Mouse (Mus musculus): ENCODE measurements around the gene Agbl4. TPM values are rescaled to one million over a fixed set of nuclear protein-coding genes. Genes with fewer than 3 reads are reported as not detected.

Gene Agbl4
- polyA plus RNA-seq, 1 experiment from 2014 or later: 0.27 TPM

DNA sequence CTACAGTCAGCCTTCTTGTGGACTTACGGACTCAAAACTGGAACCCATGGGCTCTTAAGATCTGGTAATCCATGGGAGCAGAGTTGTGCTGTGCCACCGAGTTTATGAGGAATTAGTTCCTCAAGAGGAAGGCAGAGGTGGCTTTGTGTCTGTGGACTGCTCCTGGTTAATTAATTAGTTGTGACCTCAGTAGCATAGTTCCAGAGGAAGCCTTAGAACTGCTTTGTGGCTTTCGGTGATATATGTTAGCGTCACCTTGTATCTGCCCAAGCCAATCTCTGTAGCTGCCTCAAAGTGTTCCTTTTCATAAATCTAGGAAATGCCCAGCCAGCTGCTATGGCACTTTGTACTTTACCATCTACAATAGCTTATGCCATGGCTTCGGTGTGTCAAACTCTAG, 1020.3 kb downstream of the Agbl4 start:
- H3K9me3 ChIP-seq: no peaks in the 10 kb centered on the region
- no peak overlapping the region for H3K9ac ChIP-seq
- 81% methylated on average over 5 of the region's 5 CpGs for WGBS
- H3K27ac ChIP-seq: no peak overlapping the region
- peaks cover 32% of the 10 kb centered on the region for H3K4me1 ChIP-seq
- H3K27me3 ChIP-seq: no peaks in the 10 kb centered on the region
- H3K4me2 ChIP-seq (replicated peaks): peak overlapping the region; percentile 85
- no peak for ATAC-seq (ENCODE audit: low FRiP score, low read depth)
- peaks cover 31% of the 10 kb centered on the region for H3K36me3 ChIP-seq
- H3K4me3 ChIP-seq: no peak overlapping the region

DNA sequence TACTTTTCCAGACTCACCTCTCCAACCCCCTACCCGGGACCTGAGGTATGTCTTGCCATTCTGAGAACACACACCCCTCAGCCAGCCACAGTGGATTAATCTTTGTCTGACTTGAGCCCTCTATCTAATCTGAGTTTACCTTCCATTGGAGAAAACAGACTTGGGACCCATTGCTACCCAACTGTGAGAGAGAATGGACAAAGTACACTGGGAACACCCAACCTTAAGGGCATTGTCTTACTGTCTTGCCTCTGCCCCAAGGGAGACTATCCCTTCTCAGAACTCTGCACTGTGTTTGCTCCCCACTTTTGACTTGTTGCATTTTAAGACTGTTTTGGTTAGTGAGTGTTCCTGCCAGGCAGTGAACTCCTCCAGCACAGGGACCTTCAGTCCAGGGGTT, 1022.0 kb downstream of the Agbl4 start:
- Histone ChIP-seq H3K4me1 (peaks cover 31% of the 10 kb centered on the region), H3K36me3 (peaks cover 38% of the 10 kb centered on the region), H3K4me3 (no peak overlapping the region), H3K27ac (no peak overlapping the region), H3K9me3 (no peaks in the 10 kb centered on the region), H3K27me3 (no peaks in the 10 kb centered on the region), H3K4me2 (replicated peaks) (no peak overlapping the region), H3K9ac (no peak overlapping the region)
- 83% methylated on average over 1 of the region's 1 CpGs for WGBS
- ATAC-seq (ENCODE audit: low FRiP score, low read depth): no peak

DNA sequence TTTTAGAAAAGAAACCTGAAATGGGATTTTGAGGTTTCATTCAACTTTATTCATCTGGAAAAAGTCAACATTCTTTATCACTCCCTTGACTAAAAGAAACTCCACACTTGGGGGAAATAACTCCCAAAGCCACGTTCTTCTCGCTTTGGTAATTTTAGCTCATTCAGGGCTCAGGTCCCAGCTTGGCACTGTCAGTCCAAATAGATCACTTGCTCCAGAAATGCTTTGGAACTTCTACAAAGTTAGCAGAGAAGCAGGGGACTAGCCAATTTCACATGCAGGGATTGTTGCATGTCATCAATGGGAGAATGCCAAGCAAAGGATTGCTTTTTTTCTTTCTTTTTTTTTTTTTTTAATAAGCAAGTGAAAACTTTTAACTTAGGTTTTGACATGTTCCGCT, 1022.6 kb downstream of the Agbl4 start:
- Histone ChIP-seq H3K4me1 (peaks cover 31% of the 10 kb centered on the region), H3K27ac (no peak overlapping the region), H3K4me3 (no peak overlapping the region), H3K36me3 (peaks cover 43% of the 10 kb centered on the region), H3K27me3 (no peaks in the 10 kb centered on the region), H3K4me2 (replicated peaks) (no peak overlapping the region), H3K9ac (no peak overlapping the region), H3K9me3 (no peaks in the 10 kb centered on the region)
- 72% methylated on average over 3 of the region's 3 CpGs for WGBS
- ATAC-seq (ENCODE audit: low FRiP score, low read depth): no peak

DNA sequence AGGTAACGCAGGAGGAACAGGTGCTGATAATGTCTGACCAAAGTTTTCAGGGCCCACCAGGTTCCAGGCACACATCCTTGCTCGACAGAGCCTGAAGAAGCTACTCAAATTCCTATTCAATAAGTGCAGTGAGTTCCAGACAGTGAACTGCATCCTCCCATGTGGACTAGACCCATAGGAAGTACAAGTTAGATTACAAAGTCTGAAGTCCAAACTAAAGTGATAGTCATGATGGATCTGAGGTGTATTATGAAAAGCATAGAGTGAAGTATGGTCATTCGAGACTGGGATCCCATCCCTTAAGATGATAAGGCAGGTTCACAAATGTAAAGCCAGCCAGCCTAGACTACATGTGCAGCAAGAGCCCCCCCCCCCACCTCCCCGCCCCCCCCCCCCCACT, 1023.5 kb downstream of the Agbl4 start:
- no peak for ATAC-seq (ENCODE audit: low FRiP score, low read depth)
- H3K9me3 ChIP-seq: no peaks in the 10 kb centered on the region
- H3K27me3 ChIP-seq: no peaks in the 10 kb centered on the region
- peaks cover 30% of the 10 kb centered on the region for H3K4me1 ChIP-seq
- H3K36me3 ChIP-seq: peaks cover 51% of the 10 kb centered on the region
- H3K27ac ChIP-seq: no peak overlapping the region
- no peak overlapping the region for H3K9ac ChIP-seq
- 92% methylated on average over 4 of the region's 4 CpGs for WGBS
- H3K4me3 ChIP-seq: no peak overlapping the region
- H3K4me2 ChIP-seq (replicated peaks): no peak overlapping the region

DNA sequence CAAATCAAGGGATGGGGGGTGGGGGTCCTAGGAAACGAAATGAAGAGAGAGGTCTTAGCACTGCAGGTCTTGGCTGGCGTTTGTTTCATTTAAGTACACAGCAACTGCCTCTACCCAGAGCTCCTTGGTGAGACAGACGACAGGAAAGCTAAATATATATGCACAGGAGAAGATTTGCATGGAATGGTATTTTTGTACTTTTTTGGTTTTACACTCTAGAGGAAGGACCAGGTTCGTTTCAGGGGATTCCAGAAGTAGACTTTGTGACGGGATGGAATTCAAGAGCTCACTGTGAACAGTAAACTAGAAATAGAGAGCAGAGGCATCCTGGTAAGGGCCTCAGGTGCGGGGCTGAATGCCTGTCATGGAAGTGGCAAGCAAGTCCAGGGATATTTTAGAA, 1024.3 kb downstream of the Agbl4 start:
- Histone ChIP-seq H3K27ac (no peak overlapping the region), H3K36me3 (peaks cover 52% of the 10 kb centered on the region), H3K4me1 (peaks cover 21% of the 10 kb centered on the region), H3K27me3 (no peaks in the 10 kb centered on the region), H3K4me2 (replicated peaks) (no peak overlapping the region), H3K9me3 (no peaks in the 10 kb centered on the region), H3K9ac (no peak overlapping the region), H3K4me3 (no peak overlapping the region)
- ATAC-seq (ENCODE audit: low FRiP score, low read depth): no peak
- WGBS: 81% methylated on average over 6 of the region's 6 CpGs

DNA sequence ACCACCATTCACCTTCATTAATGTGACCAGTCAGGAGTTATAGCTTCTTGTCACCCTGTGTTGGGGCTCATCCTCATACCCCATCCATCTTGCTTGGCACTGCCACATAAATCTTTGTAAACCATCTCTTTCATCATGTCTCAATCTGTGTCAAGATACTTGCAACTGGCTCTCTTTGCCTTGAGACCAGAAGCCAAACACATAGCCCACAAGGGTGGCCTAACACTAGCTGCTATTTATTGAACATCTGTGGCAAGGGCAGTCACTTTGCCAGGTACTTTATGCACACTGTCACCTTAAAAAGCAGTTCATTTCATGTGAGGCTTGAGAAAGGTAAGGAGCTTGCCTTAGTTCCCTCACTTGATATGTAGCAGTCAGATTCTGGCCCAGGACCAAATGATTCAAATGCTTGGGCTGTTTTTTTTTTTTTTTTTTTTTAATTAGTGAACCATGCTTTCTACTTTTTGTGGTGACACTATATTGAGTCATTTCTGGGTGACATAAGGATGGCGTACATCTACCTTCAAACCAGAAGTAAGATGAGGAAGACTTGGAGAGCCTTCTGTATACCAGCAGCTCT, 1027.0 kb downstream of the Agbl4 start:
- H3K9me3 ChIP-seq: no peaks in the 10 kb centered on the region
- H3K4me2 ChIP-seq (replicated peaks): no peak overlapping the region
- no peak for ATAC-seq (ENCODE audit: low FRiP score, low read depth)
- no peaks in the 10 kb centered on the region for H3K27me3 ChIP-seq
- 94% methylated on average over 1 of the region's 1 CpGs for WGBS
- no peak overlapping the region for H3K9ac ChIP-seq
- H3K4me1 ChIP-seq: 0 out of 2 replicates have a peak, but pooled peaks cover 9% of the 10 kb centered on the region
- H3K27ac ChIP-seq: no peak overlapping the region
- H3K36me3 ChIP-seq: peaks cover 32% of the 10 kb centered on the region
- H3K4me3 ChIP-seq: no peak overlapping the region

DNA sequence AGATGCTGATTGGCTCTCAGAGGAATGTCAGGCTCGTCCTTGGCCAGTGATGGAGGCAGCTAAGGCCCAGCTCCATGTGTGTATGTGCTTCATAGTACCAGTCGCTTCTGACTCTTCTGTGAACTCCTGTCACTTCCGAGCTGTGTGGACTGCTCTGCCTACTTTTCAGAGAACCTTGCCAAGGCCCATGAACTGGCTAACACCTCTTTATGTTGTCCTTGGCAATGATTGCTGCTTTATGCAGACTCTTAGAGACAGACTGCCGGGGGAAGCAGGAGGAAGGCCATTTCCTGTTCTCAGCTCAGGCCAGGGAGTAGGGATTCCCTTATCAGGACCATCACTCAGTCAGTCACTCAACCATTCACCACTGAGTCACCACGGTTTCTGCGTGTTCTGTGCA, 1027.7 kb downstream of the Agbl4 start:
- no peak for ATAC-seq (ENCODE audit: low FRiP score, low read depth)

DNA sequence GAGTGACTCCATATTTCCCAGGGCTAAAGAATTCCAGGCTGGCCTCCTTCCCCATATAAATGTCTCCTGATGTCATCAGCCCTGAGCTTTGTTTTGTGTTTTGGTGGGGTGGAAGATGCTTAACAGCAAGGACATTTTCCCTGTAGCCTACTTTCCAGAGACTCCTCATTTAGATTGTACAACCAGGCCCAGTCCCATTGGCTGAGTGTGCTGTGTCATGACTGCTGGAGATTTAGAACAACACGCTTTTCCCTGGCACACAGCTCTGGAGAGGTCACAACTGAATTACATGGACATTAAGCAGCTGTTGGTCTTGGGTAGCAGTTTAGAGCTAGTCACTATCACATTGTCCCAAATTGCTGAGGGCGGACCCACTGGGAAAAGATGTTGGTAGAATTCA, 1033.7 kb downstream of the Agbl4 start:
- WGBS: 88% methylated on average over 2 of the region's 2 CpGs
- Histone ChIP-seq H3K4me1 (no peaks in the 10 kb centered on the region), H3K36me3 (peaks cover 63% of the 10 kb centered on the region), H3K9ac (no peak overlapping the region), H3K4me2 (replicated peaks) (no peak overlapping the region), H3K4me3 (no peak overlapping the region), H3K27me3 (no peaks in the 10 kb centered on the region), H3K27ac (no peak overlapping the region), H3K9me3 (no peaks in the 10 kb centered on the region)
- ATAC-seq (ENCODE audit: low FRiP score, low read depth): no peak

More for the DNA sequence above, 1027.7 kb downstream of the Agbl4 start:
- WGBS: 64% methylated on average over 6 of the region's 6 CpGs
- Histone ChIP-seq H3K36me3 (peaks cover 33% of the 10 kb centered on the region), H3K4me2 (replicated peaks) (no peak overlapping the region), H3K9ac (no peak overlapping the region), H3K9me3 (no peaks in the 10 kb centered on the region), H3K4me3 (no peak overlapping the region), H3K4me1 (0 out of 2 replicates have a peak, but pooled peaks cover 9% of the 10 kb centered on the region), H3K27ac (no peak overlapping the region), H3K27me3 (no peaks in the 10 kb centered on the region)

DNA sequence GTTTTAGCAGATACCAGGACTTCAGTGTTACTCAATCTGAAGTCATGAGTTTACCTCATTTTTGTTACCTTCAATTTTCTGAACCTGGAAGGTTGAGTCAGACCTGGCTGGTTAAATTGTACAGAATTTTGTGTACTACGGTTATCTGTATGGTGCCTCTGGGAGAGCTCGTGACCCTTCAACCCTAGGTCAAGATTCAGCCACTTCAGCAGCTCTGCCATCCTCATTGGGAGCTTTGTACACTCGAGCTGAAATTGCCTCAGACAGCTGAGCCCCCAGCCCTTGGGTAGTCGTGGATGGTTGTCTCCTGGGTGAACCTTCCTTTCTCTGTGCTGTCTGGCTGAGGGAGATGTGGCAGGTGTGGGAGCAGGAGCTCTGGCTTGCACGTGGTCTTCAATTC, 1034.6 kb downstream of the Agbl4 start:
- H3K4me2 ChIP-seq (replicated peaks): no peak overlapping the region
- no peak overlapping the region for H3K27ac ChIP-seq
- no peak for ATAC-seq (ENCODE audit: low FRiP score, low read depth)
- no peak overlapping the region for H3K4me3 ChIP-seq
- peaks cover 71% of the 10 kb centered on the region for H3K36me3 ChIP-seq
- H3K9ac ChIP-seq: no peak overlapping the region
- H3K9me3 ChIP-seq: no peaks in the 10 kb centered on the region
- 78% methylated on average over 5 of the region's 5 CpGs for WGBS
- H3K27me3 ChIP-seq: no peaks in the 10 kb centered on the region
- no peaks in the 10 kb centered on the region for H3K4me1 ChIP-seq

DNA sequence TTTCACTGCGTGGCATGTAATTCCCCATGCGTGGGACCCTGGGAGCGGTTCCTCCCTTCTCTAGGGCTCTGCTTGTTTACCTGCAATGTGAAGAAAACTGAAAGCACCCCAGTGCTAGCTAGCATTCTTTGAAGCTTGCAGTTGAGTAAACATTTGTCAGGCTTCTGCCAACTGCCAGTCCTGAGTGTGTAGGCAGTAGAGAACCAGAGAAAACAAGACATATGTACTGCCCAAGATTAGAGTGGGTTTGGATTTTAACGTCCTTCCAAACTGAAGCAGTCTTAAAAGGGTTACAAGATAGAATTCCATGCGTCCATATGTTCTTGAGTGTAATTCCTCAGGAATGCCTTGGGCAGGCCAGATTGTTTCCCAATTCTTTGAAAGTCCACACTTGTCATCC, 1035.0 kb downstream of the Agbl4 start:
- Histone ChIP-seq H3K27me3 (no peaks in the 10 kb centered on the region), H3K9ac (no peak overlapping the region), H3K4me1 (no peaks in the 10 kb centered on the region), H3K4me3 (no peak overlapping the region), H3K9me3 (no peaks in the 10 kb centered on the region), H3K36me3 (peaks cover 75% of the 10 kb centered on the region), H3K4me2 (replicated peaks) (no peak overlapping the region), H3K27ac (no peak overlapping the region)
- ATAC-seq (ENCODE audit: low FRiP score, low read depth): no peak
- 77% methylated on average over 5 of the region's 5 CpGs for WGBS

DNA sequence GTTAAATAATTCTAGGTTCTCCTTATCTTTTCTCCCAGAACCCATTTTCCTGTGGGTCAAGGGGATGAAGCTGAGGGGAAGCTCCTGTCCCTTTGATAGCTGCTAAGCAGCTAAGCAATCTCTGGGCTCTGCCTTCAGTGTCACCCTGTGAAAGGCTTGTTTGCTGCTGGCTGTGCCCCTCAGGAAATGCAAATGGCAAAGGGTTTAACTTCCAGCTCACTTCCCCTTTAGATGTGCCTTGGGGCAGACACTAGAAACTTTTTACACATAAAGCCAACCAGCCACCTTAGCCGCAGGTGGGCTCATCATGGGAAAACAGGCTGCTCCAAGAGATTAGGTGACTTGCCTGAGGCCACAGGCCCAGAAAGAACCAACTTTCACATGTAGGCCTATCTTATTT, 1044.2 kb downstream of the Agbl4 start:
- H3K9me3 ChIP-seq: no peaks in the 10 kb centered on the region
- peaks cover 50% of the 10 kb centered on the region for H3K36me3 ChIP-seq
- H3K4me2 ChIP-seq (replicated peaks): no peak overlapping the region
- 62% methylated on average over 1 of the region's 1 CpGs for WGBS
- H3K4me1 ChIP-seq: peaks cover 4% of the 10 kb centered on the region; the same call in 1 of the 2 replicates
- no peak overlapping the region for H3K9ac ChIP-seq
- no peak overlapping the region for H3K27ac ChIP-seq
- ATAC-seq (ENCODE audit: low FRiP score, low read depth): no peak
- H3K4me3 ChIP-seq: no peak overlapping the region
- H3K27me3 ChIP-seq: no peaks in the 10 kb centered on the region

DNA sequence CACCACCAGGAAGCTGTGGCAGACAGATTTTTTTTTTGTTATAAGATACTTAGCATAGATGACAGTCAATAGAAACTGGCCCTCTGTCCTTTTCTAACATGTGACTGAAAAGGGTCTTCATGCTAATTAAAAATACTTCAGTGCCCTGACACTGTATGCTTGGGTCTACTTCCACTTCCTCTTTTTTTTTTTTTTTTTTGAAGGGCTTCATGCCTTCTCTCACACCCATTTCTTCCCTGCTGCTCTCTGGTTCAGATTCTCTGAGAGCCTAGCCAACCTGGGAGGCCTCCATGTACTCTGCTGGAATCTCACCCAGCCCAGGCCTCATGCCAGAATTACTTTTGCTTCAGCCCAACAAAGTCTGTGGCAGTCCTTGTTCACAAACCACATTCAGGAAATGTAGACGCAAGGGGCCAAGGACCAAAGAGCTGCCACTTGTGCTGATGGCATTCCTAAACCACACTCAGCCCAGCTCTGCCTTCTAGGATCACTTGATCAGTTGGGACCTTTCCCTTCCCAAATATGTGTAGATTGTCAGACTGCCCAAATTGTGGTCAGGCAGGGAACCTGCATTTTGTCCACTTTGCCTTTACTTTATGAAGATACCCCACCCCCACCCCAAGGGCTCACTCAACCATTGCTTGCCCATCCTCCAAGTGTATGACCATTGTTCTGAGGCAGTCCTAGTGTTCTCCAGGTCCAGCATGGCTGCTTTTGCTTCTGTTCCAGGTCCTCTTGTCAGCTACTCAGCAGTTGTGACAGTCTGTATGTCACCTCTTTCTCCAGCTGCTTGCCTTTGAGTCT, 1045.2 kb downstream of the Agbl4 start:
- H3K27ac ChIP-seq: no peak overlapping the region
- H3K4me1 ChIP-seq: peaks cover 4% of the 10 kb centered on the region; the same call in 1 of the 2 replicates
- no peak overlapping the region for H3K4me2 ChIP-seq (replicated peaks)
- no peak overlapping the region for H3K9ac ChIP-seq
- H3K36me3 ChIP-seq: peaks cover 48% of the 10 kb centered on the region
- H3K27me3 ChIP-seq: no peaks in the 10 kb centered on the region
- no peaks in the 10 kb centered on the region for H3K9me3 ChIP-seq
- H3K4me3 ChIP-seq: no peak overlapping the region
- 0 out of 2 replicates have a peak, but pooled peaks have one; percentile 44 for ATAC-seq (ENCODE audit: low FRiP score, low read depth)
- 68% methylated on average over 1 of the region's 1 CpGs for WGBS

All from limb, embryonic 13.5 days (tissue).